Mouse (Mus musculus): Measurements from ENCODE around the gene 4933402D24Rik.
A peak's percentile ranks its signal among the peaks of the same experiment; 100 is the strongest.

4933402D24Rik gene

DNA sequence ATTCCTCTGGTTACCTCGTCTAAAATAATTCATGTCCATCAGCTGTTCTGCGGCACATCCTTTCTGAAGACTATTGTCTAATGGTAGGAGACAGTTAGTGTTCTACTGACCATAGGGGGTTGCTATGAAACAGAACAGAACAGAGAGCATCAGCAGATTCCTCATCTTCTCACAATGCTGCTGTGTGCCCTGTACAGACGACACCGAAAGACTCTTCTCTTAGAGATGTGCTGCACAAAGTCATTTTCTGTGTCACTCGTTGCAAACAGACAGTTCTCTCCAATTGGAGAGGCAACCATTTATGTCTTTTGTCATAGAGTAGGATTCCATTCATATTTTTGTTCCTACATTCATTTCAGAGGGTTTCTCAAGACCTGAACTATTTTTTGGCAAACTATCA, at the start of gene 4933402D24Rik:
TSS of gene 4933402D24Rik (minus strand) at position 101 of the 400 bp plus-strand sequence.
- no peak for DNase-seq (ENCODE audit: extremely low spot score)

DNA sequence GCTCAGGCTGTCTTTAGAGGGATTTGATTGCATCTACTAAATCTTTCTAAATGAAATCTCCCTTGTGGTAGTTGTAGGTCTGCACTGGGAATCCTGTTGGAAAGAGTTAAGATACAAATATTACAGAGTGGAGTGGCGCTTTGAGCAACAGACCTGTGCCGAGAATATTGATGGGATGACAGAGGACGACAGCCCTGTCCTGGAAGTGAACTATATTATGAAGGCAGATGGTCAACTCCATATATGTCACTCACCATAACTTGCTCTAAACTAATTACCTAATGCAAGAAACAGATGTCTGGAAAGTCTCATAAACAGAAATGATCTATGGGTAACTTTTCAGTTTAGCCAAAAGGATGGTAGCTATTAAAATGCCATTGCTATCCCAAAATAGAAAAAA, 39.5 kb upstream of the 4933402D24Rik start:
- no peak for DNase-seq (ENCODE audit: extremely low spot score)

DNA sequence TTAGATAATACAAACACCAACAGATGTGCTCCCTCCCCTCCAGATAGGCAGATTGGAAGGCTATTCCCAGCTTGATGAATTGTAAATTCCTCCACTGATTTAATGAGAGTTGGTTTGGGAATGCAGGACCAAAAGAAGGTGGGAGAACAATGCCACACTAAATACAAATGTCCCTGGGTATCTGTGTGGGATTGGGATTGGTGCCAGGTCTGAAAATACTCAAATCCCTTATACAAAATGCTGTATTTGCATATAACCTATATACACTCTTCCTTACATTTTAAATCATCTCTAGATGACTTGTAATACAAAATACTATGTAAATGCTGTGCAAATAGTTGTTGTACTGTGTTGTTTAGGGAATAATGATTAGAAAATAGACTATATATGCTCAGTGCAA, 36.0 kb upstream of the 4933402D24Rik start:
- no peak for DNase-seq (ENCODE audit: extremely low spot score)

DNA sequence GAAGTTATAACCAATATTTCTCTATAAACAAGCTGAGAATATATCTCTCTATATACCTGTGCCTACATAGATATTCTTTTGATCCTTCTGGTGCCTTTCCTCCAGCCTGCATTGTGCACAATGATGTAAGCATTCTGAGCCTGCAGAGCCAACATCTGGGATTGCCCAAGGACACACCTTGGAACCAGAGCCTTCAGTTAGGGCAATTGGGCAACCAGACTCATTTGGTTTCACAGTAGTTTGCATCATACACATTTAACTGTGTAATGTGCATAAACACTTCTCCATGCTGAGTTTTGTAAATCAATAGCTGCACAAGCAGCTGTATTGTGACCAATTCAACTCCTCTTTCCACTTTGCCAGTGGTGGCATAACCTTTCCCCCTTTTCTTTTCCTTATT, 25.3 kb upstream of the 4933402D24Rik start:
- DNase-seq (ENCODE audit: extremely low spot score): no peak

DNA sequence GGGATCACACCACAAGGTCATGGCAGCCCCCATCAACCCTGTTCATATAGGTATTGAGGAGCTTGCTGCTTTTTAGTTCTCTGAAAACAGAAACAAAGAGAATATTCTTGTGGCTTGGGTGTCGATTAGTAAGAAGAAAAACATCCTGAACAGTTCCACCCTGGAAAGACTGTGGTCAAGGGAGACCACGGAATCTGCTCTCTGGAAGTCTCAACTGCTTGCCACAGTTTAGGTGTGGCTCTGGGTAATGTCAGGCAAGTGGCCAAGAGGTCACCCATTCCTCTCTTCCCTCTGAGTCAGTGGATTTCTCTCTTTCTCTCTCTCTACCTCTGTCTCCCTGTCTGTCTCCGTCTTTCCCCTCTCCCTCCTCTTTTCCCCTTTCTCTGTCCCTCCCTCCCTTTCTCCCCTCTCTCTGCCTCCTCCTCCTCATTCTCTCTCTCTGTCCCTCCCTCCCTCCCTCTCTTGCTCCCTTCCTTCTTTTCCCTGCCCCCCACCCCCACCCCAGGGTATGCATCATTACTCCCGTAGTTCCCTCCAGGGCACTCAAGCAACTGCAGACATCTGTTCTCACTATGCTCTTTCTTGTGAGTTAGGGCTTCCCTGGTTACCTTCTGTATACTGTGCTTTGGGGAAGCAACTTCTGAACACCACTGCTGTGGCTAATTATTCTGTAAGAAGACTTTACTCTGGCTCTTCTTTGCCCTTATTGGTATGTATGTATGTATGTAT, 8.0 kb upstream of the 4933402D24Rik start:
- DNase-seq (ENCODE audit: extremely low spot score): no peak

DNA sequence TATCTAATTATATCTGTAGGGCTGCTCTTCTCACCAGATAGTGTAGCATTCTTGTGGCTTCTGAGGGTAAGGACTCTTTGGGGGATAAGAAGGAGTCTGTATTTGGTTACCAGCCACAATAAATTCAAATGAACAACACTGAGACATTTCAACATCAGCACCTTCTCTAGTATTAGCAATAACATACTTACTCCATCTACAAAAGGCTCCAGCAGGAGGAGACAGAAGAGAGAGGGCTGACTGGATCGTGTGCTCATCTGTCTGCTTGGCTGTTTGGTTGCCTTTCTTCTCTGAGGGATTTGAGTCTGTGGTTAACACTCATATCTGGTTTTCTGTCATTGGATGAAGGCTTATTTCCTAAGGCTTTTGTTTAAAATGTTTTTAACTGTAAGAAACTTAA, 7.3 kb upstream of the 4933402D24Rik start:
- DNase-seq (ENCODE audit: extremely low spot score): no peak

DNA sequence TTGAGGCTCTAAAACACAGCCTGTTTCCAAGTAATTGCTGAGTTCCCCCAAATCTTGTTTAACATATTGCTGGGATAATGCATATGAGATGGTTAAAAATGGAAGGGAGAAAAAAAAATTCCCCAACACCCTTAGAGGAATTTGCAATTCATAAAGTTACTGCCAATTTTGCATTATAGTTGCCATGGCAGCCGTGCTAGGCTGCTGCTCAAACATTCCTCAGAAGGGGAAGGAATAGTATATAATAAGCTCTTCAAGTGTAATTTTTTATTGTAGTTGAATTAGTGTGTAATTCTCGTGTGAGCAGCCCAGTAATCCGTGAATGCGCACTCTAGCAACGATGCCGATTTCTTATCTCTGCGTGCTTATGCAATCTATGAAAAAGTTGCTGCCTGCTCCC, 1.2 kb upstream of the 4933402D24Rik start:
- no peak for DNase-seq (ENCODE audit: extremely low spot score)

DNA sequence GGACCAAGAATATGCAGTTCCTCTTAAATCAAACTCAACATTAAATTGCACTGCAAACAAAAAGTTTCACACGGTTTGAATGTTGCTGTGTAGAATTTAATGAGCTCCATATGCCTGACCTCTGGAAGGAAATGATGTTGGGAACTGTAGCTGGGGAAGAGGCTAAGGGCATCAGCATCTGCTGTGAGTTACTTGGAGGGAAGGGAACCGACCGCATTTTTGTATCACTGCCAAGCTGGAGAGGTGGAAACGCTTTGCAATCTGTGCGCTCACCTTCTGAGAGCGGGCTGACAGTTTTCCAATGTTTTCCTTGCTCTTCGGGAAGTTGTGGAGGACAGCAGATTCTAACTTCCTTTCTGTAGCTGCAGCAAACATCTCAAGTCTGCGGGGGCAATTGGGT, 955 bp downstream of the 4933402D24Rik start:
- no peak for DNase-seq (ENCODE audit: extremely low spot score)

DNA sequence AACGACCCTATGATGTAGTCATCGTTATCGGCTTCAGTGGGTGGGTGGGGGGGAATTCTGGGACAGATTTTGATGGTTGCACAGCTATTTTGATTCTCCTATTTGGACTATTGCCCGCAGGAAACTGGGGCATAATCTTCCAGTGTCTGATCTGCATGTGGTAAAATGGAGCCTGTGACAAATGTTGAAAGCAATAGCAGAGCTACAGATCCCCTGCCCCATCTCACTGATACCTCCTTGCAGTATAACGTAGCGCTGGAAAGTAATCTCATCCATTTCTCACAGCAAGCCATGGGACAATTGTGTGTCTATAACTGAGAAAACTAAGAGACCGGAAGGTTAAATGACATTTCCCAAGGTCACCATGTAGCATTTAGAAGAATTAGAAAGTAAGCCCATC, 4.7 kb downstream of the 4933402D24Rik start:
- DNase-seq (ENCODE audit: extremely low spot score): no peak

DNA sequence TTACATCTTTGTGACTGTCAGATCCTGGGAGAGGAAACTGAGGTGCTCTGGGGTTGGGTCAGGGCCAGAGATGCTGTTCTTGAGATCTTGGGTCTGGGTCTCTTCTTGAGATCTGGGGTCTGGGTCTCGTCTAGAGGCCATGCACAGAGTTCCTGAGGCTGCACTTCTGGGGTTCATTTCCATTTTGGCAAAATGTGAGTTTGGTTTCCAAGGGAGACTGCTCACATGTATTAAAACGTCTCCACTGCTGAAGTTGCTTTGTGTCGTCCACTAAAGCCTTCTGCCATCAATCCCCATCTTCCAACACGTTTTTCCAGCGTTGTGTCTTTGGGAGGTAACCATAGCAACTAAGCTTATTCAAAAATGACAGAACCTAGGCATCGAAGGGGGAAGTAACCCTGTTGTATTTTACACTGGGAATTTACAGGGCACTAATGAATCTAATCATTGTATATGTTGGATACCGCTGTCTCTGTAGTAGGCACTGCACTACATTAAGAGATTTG, 5.1 kb downstream of the 4933402D24Rik start:
- peak; percentile 7 for DNase-seq (ENCODE audit: extremely low spot score)

DNA sequence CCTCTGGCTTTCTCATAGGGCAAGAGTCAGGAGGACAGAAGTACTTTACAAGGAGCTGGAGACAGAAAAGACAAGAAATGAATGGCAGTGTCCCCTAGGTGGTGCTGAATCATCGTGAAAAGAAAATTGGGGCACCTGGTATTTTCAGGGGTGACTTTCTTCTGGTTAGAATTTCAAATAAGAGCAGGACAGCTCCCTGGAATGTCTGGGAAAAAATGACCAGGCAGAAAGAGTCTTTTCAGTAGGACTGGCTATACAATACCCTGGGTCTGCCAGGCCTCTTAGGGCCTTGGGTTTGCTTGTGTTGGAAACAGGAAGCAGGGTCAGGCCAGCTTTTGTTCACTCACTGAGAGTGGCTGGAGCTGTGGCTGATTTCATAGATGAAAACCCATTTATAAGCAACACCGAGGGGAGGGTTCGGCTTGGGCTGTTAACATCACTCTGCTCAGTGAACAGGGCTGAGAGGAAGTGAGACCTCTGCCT, 5.8 kb downstream of the 4933402D24Rik start:
- peak; percentile 51 for DNase-seq (ENCODE audit: extremely low spot score)

DNA sequence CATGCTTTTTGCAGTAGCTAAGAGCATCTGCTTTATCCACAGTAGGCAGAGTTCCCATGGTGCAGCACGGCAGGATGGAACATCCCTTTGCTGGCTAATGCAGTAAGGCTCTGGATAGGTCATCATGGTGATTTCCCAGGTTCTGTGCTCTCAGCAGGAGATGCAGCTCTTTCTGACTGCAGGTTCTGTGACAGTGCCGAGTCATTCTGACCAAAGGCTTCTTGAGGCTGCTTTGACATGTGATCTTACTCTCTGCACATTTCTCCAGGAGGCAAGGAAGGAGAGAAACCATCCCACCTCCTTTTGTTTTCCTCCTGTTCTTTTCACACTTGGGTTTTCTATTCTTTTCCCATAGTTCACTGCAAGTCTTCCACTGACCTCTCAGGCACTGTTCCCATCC, 13.1 kb downstream of the 4933402D24Rik start:
- DNase-seq (ENCODE audit: extremely low spot score): no peak

DNA sequence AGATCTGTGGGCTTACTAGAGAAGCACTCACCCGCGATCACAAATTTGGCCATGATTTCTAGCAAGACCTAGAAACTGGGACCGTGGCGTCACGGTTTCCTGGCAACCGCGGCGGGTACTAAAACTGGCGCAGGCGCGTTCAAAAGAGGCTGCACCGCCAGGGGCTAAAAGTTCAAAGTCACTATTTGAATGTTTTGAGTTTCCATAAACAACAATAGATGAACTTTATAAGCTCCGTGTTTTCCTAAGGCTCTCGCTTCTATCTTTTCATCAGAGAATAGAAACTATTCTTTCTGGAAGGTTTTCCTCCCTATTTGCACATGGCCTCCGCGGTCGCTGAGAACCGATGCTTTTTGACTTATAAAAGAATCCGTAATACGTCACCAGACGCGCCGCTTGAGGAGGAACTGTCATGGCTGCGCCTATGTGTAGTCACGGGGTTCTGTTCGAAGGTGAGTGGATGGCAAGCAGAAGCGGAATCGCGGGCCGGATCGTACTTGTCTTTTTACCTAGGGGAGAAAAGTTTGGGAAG, 38.8 kb downstream of the 4933402D24Rik start, which contains the start of the genes Mdh1b and Fastkd2:
TSS of gene Mdh1b (minus strand) at position 79 of the 532 bp plus-strand sequence.
TSS of gene Fastkd2 (plus strand) at position 375 of the 532 bp plus-strand sequence.
- DNase-seq (ENCODE audit: extremely low spot score): peak; percentile 93

DNA sequence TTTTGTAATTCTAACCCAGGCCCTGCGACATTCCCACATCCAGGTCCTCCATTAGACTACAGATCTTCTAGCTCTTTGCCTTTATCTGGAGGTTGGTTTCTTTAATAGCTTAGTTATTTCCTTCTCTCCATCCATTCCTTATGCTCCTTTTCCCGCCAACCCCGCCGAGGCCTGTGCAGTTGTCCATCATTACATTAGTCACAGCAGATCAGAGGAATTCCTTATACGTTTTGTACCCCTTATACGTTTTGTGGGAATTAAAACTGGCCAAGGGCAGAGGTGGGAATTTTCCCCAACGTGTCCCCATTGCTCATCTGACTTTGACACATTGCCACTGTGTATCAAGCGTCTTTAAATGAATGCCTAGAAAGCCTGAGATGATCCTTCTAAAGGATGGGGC, 39.3 kb downstream of the 4933402D24Rik start:
- no peak for DNase-seq (ENCODE audit: extremely low spot score)

DNA sequence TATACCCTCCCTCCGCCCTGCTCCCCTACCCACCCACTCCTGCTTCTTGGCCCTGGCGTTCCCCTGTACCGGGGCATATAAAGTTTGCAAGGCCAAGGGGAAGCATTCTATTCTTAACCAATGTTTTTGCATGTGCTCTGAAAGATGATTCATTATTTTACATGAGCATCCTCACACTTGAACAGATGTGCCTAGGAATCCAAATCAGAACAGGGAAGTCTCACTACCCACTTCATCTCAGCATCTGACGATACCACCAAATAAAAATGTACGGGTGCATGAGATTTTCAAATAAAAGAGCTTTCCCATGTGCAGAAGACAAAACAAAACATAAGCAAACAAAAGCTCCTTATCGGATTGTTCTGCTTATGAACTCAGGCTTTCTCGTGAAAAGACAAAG, 48.9 kb downstream of the 4933402D24Rik start:
- DNase-seq (ENCODE audit: extremely low spot score): no peak

DNA sequence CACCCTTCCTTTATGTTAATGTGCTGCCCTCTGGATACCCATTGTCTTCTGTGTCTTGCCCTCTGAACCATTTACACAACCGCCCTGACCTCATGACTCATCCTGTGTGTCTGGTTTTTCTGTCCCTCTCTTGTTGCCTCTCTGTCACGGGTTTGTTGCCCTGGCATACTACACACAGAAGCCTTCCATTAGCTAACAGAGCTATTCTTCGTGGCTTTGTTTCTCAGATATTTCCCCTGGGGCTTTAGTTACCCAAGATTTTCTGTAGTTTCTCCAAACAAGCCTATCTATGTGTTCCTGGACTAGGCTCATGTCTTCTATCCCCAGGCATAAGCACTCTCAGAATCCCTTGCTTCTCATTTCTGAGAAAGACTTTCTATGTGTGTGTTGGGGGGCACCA, 60.2 kb downstream of the 4933402D24Rik start:
- DNase-seq (ENCODE audit: extremely low spot score): no peak

DNA sequence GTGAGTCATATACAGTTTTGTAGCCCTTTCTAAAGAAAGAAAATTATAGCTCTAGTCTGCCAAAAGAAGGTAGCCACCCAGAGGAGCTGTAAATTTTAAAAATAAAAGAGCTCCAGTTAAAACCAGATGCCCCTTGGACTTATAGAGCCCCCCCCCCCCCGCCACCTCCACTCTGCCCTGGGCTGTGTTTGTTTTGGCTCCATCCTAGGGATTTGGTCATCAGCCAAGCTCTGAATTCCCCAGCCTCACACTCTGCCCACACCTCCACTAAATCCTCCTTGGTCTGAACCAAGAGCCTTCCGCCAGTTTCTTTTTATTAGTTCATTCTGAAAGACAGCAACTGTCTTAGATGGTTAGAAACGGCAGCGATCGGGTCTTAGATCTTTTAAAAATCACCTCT, 63.3 kb downstream of the 4933402D24Rik start:
- no peak for DNase-seq (ENCODE audit: extremely low spot score)
